Mouse (Mus musculus) heart, adult 2 months (tissue): ENCODE results near the gene Adgra1. TPM values are rescaled to one million over a fixed set of nuclear protein-coding genes. Genes with fewer than 3 reads are reported as not detected.
A peak's percentile ranks its signal among the peaks of the same experiment; 100 is the strongest.

Source experiments
- DNase-seq, 2 experiments: peaks; one replicate each; pipeline ENCODE4 v3.0.0; 2021
- H3K27ac ChIP-seq: fragments of 200-600 bp; 2 replicates; pipeline ENCODE4 v1.8.1; 2022
- H3K27me3 ChIP-seq: fragments of 200-500 bp; 2 replicates; pipeline ENCODE4 v1.6.1; 2012; ENCODE audit warnings: mild to moderate bottlenecking, low read length, inconsistent platforms, mixed read lengths; ENCODE audit not compliant: control insufficient read depth, insufficient read depth
- H3K36me3 ChIP-seq: fragments of 200-500 bp; 2 replicates; pipeline ENCODE4 v1.6.1; 2012; ENCODE audit warnings: low read length, inconsistent platforms; ENCODE audit not compliant: control insufficient read depth, insufficient read depth
- H3K4me1 ChIP-seq: fragments of 200-500 bp; 2 replicates; pipeline ENCODE4 v1.6.1; 2011; ENCODE audit warnings: low read length; ENCODE audit not compliant: control insufficient read depth, insufficient read depth
- H3K4me3 ChIP-seq: fragments of 200-600 bp; 2 replicates; pipeline ENCODE4 v1.8.1; 2022
- H3K79me2 ChIP-seq: fragments of 200-500 bp; replicated peaks from 2 replicates; pipeline ENCODE4 v1.6.1; 2012; ENCODE audit warnings: mild to moderate bottlenecking, inconsistent platforms, low read length, moderate library complexity, mixed read lengths; ENCODE audit not compliant: control insufficient read depth, insufficient read depth
- H3K9ac ChIP-seq: fragments of 200-500 bp; 2 replicates; pipeline ENCODE4 v1.6.1; 2012; ENCODE audit warnings: low read depth, mild to moderate bottlenecking, control low read depth, inconsistent platforms, low read length, mixed read lengths
- CTCF ChIP-seq: fragments of 200-600 bp; IDR thresholded peaks from 2 replicates; pipeline ENCODE4 v1.8.1; 2022; ENCODE audit warnings: antibody characterized with exemption, mild to moderate bottlenecking, moderate library complexity
- EP300 ChIP-seq: fragments of 200-500 bp; IDR thresholded peaks from 2 replicates; pipeline ENCODE4 v1.6.1; 2011; ENCODE audit warnings: low read depth, low read length, control low read depth; ENCODE audit not compliant: insufficient read depth
- POLR2A ChIP-seq: fragments of 200-500 bp; IDR thresholded peaks from 2 replicates; pipeline ENCODE4 v1.6.1; 2011; ENCODE audit warnings: mild to moderate bottlenecking, low read depth, low read length, control low read depth; ENCODE audit not compliant: insufficient read depth
- WGBS: fragments of 180-500 bp; shearing (Covaris S2); methylation state at CpG from one replicate; pipeline ENCODE4 v1.1.7; 2018; 5-methylcytosine and 5-hydroxymethylcytosine counted together
- intact Hi-C: fragments of 180-260 bp; cut with DNase I; formaldehyde crosslinking; loops from one replicate; pipeline ENCODE4 v1.15.1; 2025
- polyA plus RNA-seq: library from polyadenylated mRNA; depleted of rRNA; stranded (reverse); fragments of >200 nt; gene quantifications from 2 replicates; pipeline ENCODE4 v1.2.3, GENCODE M21; 2012
- total RNA-seq, 2 experiments: library from RNA; stranded (reverse); gene quantifications; 2 replicates each; pipeline ENCODE4 v1.2.3; 2021

Gene Adgra1
- total and polyA plus RNA-seq, 3 experiments: 0.04 to 0.09 TPM; not detected in 1

DNA sequence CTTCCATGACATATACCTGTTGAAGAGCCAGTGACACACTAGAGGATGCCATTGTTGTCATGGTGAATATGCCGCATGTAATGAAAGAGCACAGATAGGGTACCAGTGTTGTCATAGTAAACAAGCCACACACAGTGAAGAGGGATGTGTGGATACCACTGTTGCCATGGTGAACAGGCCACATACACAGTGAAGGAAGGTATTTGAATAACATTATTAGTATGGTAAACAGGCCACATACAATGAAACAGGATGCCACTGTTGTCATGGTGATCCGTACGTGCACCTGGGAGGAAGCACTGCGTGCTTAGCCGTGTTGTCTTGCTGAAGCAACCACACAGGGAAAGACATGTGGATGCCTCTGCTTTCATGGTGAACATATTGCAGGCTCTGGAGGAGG is 37.0 kb downstream of the Adgra1 start:
- TF ChIP-seq CTCF (no peak), EP300 (no peak), POLR2A (no peak)
- 89% methylated on average over 5 of the region's 5 CpGs for WGBS
- Histone ChIP-seq H3K27me3 (no peaks in the 10 kb centered on the region), H3K27ac (no peak overlapping the region), H3K79me2 (no peaks in the 10 kb centered on the region), H3K4me1 (no peaks in the 10 kb centered on the region), H3K36me3 (no peaks in the 10 kb centered on the region), H3K4me3 (no peak overlapping the region), H3K9ac (no peak overlapping the region)
- intact Hi-C loops: no loop called here
- DNase-seq: no peak

- intact Hi-C loops: loop anchor here (5.0 kb wide), 1 partner anchor 175 kb away; no protein-coding TSS in a partner anchor
- Histone ChIP-seq H3K9ac (no peak overlapping the region), H3K79me2 (no peaks in the 10 kb centered on the region), H3K36me3 (no peaks in the 10 kb centered on the region), H3K4me1 (no peaks in the 10 kb centered on the region), H3K27ac (no peak overlapping the region), H3K27me3 (no peaks in the 10 kb centered on the region), H3K4me3 (no peak overlapping the region)
- TF ChIP-seq POLR2A (no peak), CTCF (peak; percentile 67), EP300 (no peak)
- 65% methylated on average over 10 of the region's 10 CpGs for WGBS
- DNase-seq: no peak
These were observed 43.3 kb downstream of the Adgra1 start for GRCm38 (mm10) chr7:139877167-139877792.

DNA sequence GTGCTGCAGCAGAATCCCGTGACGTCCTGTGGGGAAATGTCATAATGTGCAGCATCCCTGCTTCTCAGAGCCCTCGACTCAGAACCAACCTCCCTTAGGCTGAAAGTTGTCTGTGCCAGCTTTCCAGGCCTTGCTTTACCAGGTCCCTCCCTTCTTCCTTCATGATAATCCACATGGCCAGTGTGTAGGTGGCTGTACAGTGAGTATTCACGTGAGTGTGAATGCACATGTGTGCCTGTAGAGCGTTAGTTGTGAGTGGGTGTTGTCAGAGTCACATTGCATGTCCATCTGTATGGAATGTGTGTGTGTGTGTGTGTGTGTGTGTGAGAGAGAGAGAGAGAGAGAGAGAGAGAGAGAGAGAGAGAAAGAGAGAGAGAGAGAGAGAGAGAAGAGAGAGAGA is 44.1 kb downstream of the Adgra1 start:
- H3K27me3 ChIP-seq: no peaks in the 10 kb centered on the region
- no peak overlapping the region for H3K9ac ChIP-seq
- no peak overlapping the region for H3K27ac ChIP-seq
- no peak overlapping the region for H3K4me3 ChIP-seq
- TF ChIP-seq POLR2A: no peak
- TF ChIP-seq CTCF: no peak
- no peak for TF ChIP-seq EP300
- 67% methylated on average over 5 of the region's 5 CpGs for WGBS
- DNase-seq: no peak
- intact Hi-C loops: loop anchor here (5.0 kb wide), 1 partner anchor 176 kb away; no protein-coding TSS in a partner anchor
- no peaks in the 10 kb centered on the region for H3K36me3 ChIP-seq
- no peaks in the 10 kb centered on the region for H3K4me1 ChIP-seq
- no peaks in the 10 kb centered on the region for H3K79me2 ChIP-seq

DNA sequence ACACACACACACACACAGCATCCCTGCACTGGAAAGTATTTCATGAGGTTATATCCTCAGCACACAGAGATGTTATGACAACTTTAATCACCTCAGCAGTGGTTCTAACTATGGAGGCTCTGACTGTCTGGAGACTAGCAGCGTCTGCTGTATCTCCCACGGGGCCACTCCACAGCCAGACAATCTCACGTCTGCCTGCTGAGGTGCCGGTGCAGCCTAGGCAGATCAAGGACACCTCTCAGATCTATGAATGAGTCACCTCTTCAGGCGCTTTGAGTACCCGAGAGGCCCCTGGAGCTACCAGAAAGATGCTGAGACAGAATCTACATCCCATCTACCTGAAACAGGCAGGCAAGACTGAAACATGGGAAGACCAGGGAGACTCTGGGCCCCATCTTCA is 44.6 kb downstream of the Adgra1 start:
- no peak for TF ChIP-seq POLR2A
- TF ChIP-seq EP300: no peak
- no peak for TF ChIP-seq CTCF
- no peaks in the 10 kb centered on the region for H3K36me3 ChIP-seq
- no peak for DNase-seq
- 34% methylated on average over 6 of the region's 6 CpGs for WGBS
- H3K4me3 ChIP-seq: no peak overlapping the region
- no peaks in the 10 kb centered on the region for H3K79me2 ChIP-seq
- intact Hi-C loops: loop anchor here (5.0 kb wide), 1 partner anchor 176 kb away; no protein-coding TSS in a partner anchor
- no peaks in the 10 kb centered on the region for H3K4me1 ChIP-seq
- no peaks in the 10 kb centered on the region for H3K27me3 ChIP-seq
- no peak overlapping the region for H3K9ac ChIP-seq
- H3K27ac ChIP-seq: no peak overlapping the region

- H3K4me1 ChIP-seq: no peaks in the 10 kb centered on the region
- H3K27ac ChIP-seq: no peak overlapping the region
- no peaks in the 10 kb centered on the region for H3K79me2 ChIP-seq
- H3K9ac ChIP-seq: no peak overlapping the region
- H3K36me3 ChIP-seq: no peaks in the 10 kb centered on the region
- 75% methylated on average over 4 of the region's 4 CpGs for WGBS
- no peaks in the 10 kb centered on the region for H3K27me3 ChIP-seq
- DNase-seq: no peak
- no peak overlapping the region for H3K4me3 ChIP-seq
- TF ChIP-seq CTCF (no peak), EP300 (no peak), POLR2A (no peak)
- intact Hi-C loops: no loop called here
These were observed 49.6 kb downstream of the Adgra1 start for GRCm38 (mm10) chr7:139883545-139883944.

- Histone ChIP-seq H3K9ac (no peak overlapping the region), H3K79me2 (no peaks in the 10 kb centered on the region), H3K27ac (no peak overlapping the region), H3K4me1 (no peaks in the 10 kb centered on the region), H3K4me3 (no peak overlapping the region), H3K36me3 (no peaks in the 10 kb centered on the region), H3K27me3 (no peaks in the 10 kb centered on the region; the same call in 1 of the 2 replicates)
- 46% methylated on average over 5 of the region's 5 CpGs for WGBS
- no peak for DNase-seq
- TF ChIP-seq CTCF: no peak
- no peak for TF ChIP-seq EP300
- TF ChIP-seq POLR2A: no peak
- intact Hi-C loops: no loop called here
These were observed 57.8 kb downstream of the Adgra1 start for GRCm38 (mm10) chr7:139891779-139892178.
